Mouse (Mus musculus) heart, postnatal 0 days (tissue): Measurements from ENCODE around the gene Ankrd55. TPM values are rescaled to one million over a fixed set of nuclear protein-coding genes. Genes with fewer than 3 reads are reported as not detected.

Experiments used
- ATAC-seq: fragments of 200-750 bp; cut with Nextera tagmentation; 2 replicates; pipeline ENCODE4 v1.8.0; 2017; ENCODE audit warnings: low read depth, moderate number of reproducible peaks, moderate library complexity; ENCODE audit not compliant: insufficient read depth
- DNase-seq: peaks from one replicate; pipeline ENCODE4 v3.0.0-alpha.2; 2016; ENCODE audit warnings: low spot score
- H3K27ac ChIP-seq: fragments of 300-500 bp; sonication (generic); 2 replicates; pipeline ENCODE4 v1.5.1; 2014; ENCODE audit warnings: low read depth, mild to moderate bottlenecking
- H3K27me3 ChIP-seq: fragments of 300-500 bp; sonication (generic); 2 replicates; pipeline ENCODE4 v1.6.1; 2014; ENCODE audit warnings: low read length, mixed read lengths; ENCODE audit not compliant: control insufficient read depth, insufficient read depth
- H3K36me3 ChIP-seq: fragments of 300-500 bp; sonication (generic); replicated peaks from 2 replicates; pipeline ENCODE4 v1.6.1; 2014; ENCODE audit warnings: low read length, mixed read lengths; ENCODE audit not compliant: control insufficient read depth, insufficient read depth
- H3K4me1 ChIP-seq: fragments of 300-500 bp; sonication (generic); 2 replicates; pipeline ENCODE4 v1.6.1; 2014; ENCODE audit warnings: antibody characterized with exemption; ENCODE audit not compliant: control insufficient read depth, insufficient read depth
- H3K4me2 ChIP-seq: fragments of 300-500 bp; sonication (generic); 2 replicates; pipeline ENCODE4 v1.6.1; 2014; ENCODE audit warnings: low read depth, mild to moderate bottlenecking, low read length, moderate library complexity
- H3K4me3 ChIP-seq: fragments of 300-500 bp; sonication (generic); 2 replicates; pipeline ENCODE4 v1.5.1; 2014; ENCODE audit warnings: low read depth, low read length
- H3K9ac ChIP-seq: fragments of 300-500 bp; sonication (generic); replicated peaks from 2 replicates; pipeline ENCODE4 v1.6.1; 2014; ENCODE audit warnings: low read depth, low read length, mixed read lengths
- H3K9me3 ChIP-seq: fragments of 300-500 bp; sonication (generic); replicated peaks from 2 replicates; pipeline ENCODE4 v1.6.1; 2016; ENCODE audit warnings: low read length; ENCODE audit not compliant: control insufficient read depth
- CTCF ChIP-seq: IDR thresholded peaks from 2 replicates; pipeline ENCODE4 v1.5.1; 2016; ENCODE audit warnings: antibody characterized with exemption, control low read depth, low read depth
- EP300 ChIP-seq: IDR thresholded peaks from 2 replicates; pipeline ENCODE4 v1.6.1; 2016; ENCODE audit warnings: antibody characterized with exemption, low read depth
- WGBS: fragments of 180-500 bp; shearing (Covaris S2); extraction: QIAGEN DNeasy Blood & Tissue Kit; methylation state at CpG from one replicate; pipeline ENCODE4 v1.1.7; 2014; 5-methylcytosine and 5-hydroxymethylcytosine counted together
- polyA plus RNA-seq: library from polyadenylated mRNA; unstranded; fragments of >200 nt; fragmentation: Nextera tagmentation; extraction: Ambion mirVana; gene quantifications from 2 replicates; pipeline ENCODE4 v1.2.1, GENCODE M21; 2015
- total RNA-seq: library from RNA; depleted of rRNA; stranded (reverse); fragments of >200 nt; gene quantifications from 2 replicates; pipeline ENCODE4 v1.2.3, GENCODE M21; 2014; ENCODE audit warnings: low replicate concordance

Ankrd55 gene
- total and polyA plus RNA-seq, 2 experiments from 2014 or later = 0.05 TPM; not detected in 1

DNA sequence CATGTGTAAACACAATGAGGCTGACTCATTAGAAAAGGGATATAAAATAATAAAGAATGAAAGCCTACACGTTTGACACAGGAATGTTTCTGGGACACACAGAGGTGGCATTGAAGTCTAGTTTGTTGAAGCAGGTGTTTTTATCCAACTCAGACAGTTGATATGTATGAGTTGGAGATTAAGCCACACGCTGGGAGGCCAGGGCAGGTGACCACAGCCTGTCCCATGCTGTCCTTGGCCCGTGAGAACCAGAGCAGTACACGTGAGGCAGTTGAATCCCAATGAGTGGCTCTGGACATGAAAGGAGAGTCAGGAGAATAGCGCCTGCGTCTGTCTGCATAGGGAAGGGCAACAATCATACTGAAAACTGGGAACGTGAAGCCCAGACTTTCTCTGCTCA lies 38.2 kb downstream of the Ankrd55 start:
- H3K9me3 ChIP-seq = no peaks in the 10 kb centered on the region
- no peak overlapping the region for H3K9ac ChIP-seq
- DNase-seq (no peak), ATAC-seq (no peak)
- no peak overlapping the region for H3K27ac ChIP-seq
- H3K4me1 ChIP-seq = peaks cover 7% of the 10 kb centered on the region; the same call in 1 of the 2 replicates
- H3K36me3 ChIP-seq = no peaks in the 10 kb centered on the region
- H3K4me3 ChIP-seq = no peak overlapping the region
- no peak overlapping the region for H3K4me2 ChIP-seq
- no peaks in the 10 kb centered on the region for H3K27me3 ChIP-seq
- no peak for TF ChIP-seq EP300
- no peak for TF ChIP-seq CTCF
- 77% methylated on average over 7 of the region's 7 CpGs for WGBS

GRCm38 (mm10) chr13:112326977-112327376 lies 38.7 kb downstream of the Ankrd55 start:
- Histone ChIP-seq H3K36me3 (no peaks in the 10 kb centered on the region), H3K4me2 (no peak overlapping the region), H3K9me3 (no peaks in the 10 kb centered on the region), H3K27me3 (no peaks in the 10 kb centered on the region), H3K27ac (0 out of 2 replicates have a peak overlapping the region, but pooled peaks have one; percentile 43), H3K4me1 (peaks cover 7% of the 10 kb centered on the region; the same call in 1 of the 2 replicates), H3K4me3 (no peak overlapping the region), H3K9ac (no peak overlapping the region)
- WGBS = 46% methylated on average over 5 of the region's 5 CpGs
- TF ChIP-seq EP300 = no peak
- TF ChIP-seq CTCF = no peak
- ATAC-seq (no peak), DNase-seq (no peak)

- H3K9me3 ChIP-seq = no peaks in the 10 kb centered on the region
- DNase-seq = no peak
- H3K36me3 ChIP-seq = no peaks in the 10 kb centered on the region
- no peak overlapping the region for H3K4me2 ChIP-seq
- no peaks in the 10 kb centered on the region for H3K27me3 ChIP-seq
- no peak overlapping the region for H3K9ac ChIP-seq
- 18% methylated on average over 4 of the region's 4 CpGs for WGBS
- ATAC-seq = no peak
- 0 out of 2 replicates have a peak overlapping the region, but pooled peaks have one; percentile 43 for H3K27ac ChIP-seq
- TF ChIP-seq CTCF (no peak), EP300 (no peak)
- H3K4me1 ChIP-seq = peaks cover 7% of the 10 kb centered on the region; the same call in 1 of the 2 replicates
- H3K4me3 ChIP-seq = no peak overlapping the region
These were observed 39.3 kb downstream of the Ankrd55 start for GRCm38 (mm10) chr13:112327511-112327910.

DNA sequence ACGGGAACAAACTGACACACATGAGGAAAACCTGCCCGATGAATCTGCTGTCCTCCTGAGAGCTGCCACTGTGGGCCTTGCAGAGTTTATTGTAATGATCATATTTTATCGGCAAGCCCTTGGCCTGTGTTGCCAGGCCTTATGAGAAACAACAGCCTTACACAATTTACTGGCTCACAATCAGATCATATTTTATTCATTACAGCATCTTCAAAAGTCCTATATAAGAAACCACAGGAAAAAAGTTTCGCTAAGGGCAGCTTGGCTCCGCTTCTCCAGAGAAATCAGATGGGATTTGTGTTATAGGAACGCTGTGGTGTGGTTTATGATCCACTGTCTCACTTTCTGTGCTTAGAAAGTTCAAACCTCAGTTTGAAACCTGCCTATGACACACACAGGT lies 42.0 kb downstream of the Ankrd55 start:
- WGBS = 81% methylated on average over 6 of the region's 6 CpGs
- H3K27ac ChIP-seq = no peak overlapping the region
- TF ChIP-seq CTCF = no peak
- TF ChIP-seq EP300 = no peak
- H3K9me3 ChIP-seq = no peaks in the 10 kb centered on the region
- DNase-seq = no peak
- no peaks in the 10 kb centered on the region for H3K36me3 ChIP-seq
- H3K9ac ChIP-seq = no peak overlapping the region
- H3K27me3 ChIP-seq = no peaks in the 10 kb centered on the region
- no peak overlapping the region for H3K4me3 ChIP-seq
- H3K4me2 ChIP-seq = no peak overlapping the region
- ATAC-seq = no peak
- peaks cover 7% of the 10 kb centered on the region; the same call in 1 of the 2 replicates for H3K4me1 ChIP-seq

DNA sequence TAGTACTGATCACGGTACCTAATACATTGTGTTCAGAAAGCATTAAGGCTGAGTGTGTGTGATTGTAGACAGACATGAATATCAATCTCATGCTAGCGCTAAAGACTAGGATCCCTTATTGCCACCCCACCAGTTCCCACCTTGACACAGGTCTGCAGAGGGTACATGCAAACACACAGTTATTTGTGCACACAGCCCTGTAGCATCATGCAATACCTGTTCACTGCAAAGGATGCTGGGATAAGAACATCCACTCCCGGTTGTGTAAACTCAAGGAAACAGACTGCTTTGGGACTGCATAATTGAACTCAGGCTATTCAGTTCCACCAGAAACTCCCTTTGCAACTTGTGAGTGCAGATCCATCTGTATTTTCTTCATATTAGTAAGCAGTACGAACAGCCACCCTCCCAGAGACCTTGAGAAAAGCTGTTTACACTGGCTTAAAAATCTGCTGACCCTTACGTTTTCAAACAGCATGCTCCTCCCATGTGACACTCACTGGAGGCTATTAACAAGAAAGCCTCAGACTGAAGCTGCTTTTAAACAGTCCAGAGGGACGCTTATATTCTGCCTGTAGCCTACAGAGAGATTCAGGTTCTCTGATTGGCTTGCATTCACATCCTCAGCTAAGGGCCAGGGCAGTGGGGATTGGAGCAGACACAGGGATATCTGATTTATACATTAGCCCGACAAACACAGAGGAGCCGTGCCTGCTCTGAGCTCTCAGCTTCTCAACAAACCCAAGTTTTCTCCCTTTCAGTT lies 42.8 kb downstream of the Ankrd55 start:
- DNase-seq (no peak), ATAC-seq (no peak)
- no peak overlapping the region for H3K4me3 ChIP-seq
- 48% methylated on average over 8 of the region's 8 CpGs for WGBS
- H3K9me3 ChIP-seq = no peaks in the 10 kb centered on the region
- no peak overlapping the region for H3K27ac ChIP-seq
- no peaks in the 10 kb centered on the region for H3K36me3 ChIP-seq
- H3K9ac ChIP-seq = no peak overlapping the region
- no peak overlapping the region for H3K4me2 ChIP-seq
- TF ChIP-seq EP300 (no peak), CTCF (no peak)
- peaks cover 7% of the 10 kb centered on the region; the same call in 1 of the 2 replicates for H3K4me1 ChIP-seq
- H3K27me3 ChIP-seq = no peaks in the 10 kb centered on the region

DNA sequence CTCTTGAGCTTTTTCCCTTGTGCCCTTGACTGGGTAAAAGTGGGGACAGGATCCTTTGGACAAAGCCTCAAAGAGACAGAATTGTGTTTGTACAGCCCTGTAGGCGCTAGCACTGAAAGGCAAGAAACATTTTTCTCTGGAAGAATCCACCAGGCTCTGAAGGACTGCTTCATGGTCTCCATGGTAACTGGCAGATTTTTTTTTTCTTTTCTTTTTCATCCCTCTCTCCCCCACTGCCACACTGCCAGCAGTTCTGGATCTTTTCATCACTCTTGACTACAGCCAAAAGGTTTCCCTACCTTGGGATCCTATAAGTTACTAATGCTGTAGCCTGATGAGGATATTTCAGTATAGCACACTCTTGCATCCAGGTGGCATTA lies 43.4 kb downstream of the Ankrd55 start:
- Histone ChIP-seq H3K4me3 (no peak overlapping the region), H3K9ac (no peak overlapping the region)

More for the DNA sequence above, 43.4 kb downstream of the Ankrd55 start:
- DNase-seq (no peak), ATAC-seq (no peak)
- Histone ChIP-seq H3K4me2 (no peak overlapping the region), H3K36me3 (no peaks in the 10 kb centered on the region), H3K27me3 (no peaks in the 10 kb centered on the region), H3K27ac (no peak overlapping the region), H3K4me1 (peaks cover 7% of the 10 kb centered on the region; the same call in 1 of the 2 replicates), H3K9me3 (no peaks in the 10 kb centered on the region)
- 88% methylated on average over 1 of the region's 1 CpGs for WGBS
- TF ChIP-seq EP300 = no peak
- no peak for TF ChIP-seq CTCF
